Mouse (Mus musculus) liver, embryonic 14.5 days (tissue): ENCODE measurements at regions not wholly inside any gene's neighbourhood (a gene's known extent, or its start where the extent isn't known, plus 50 kb on each side); places are given as distances from the start of the nearest gene placed in this dataset.

Experiments
- ATAC-seq: fragments of 200-750 bp; cut with Nextera tagmentation; 2 replicates; pipeline ENCODE4 v1.8.0; 2017; ENCODE audit warnings: moderate number of reproducible peaks, mild to moderate bottlenecking, moderate library complexity; ENCODE audit not compliant: insufficient read depth
- DNase-seq, 3 experiments: peaks; one replicate each; pipeline ENCODE4 v3.0.0-alpha.2; 2012 to 2013; ENCODE audit warnings: low read depth in 3 of 3, low spot score in 3 of 3
- H3K27ac ChIP-seq: fragments of 300-500 bp; sonication (generic); 2 replicates; pipeline ENCODE4 v1.5.1; 2014; ENCODE audit warnings: moderate library complexity, mild to moderate bottlenecking, control low read depth, inconsistent platforms
- H3K27me3 ChIP-seq: fragments of 300-500 bp; sonication (generic); 2 replicates; pipeline ENCODE4 v1.6.1; 2014; ENCODE audit warnings: mild to moderate bottlenecking, low read length, moderate library complexity; ENCODE audit not compliant: control insufficient read depth, insufficient read depth
- H3K36me3 ChIP-seq: fragments of 300-500 bp; sonication (generic); replicated peaks from 2 replicates; pipeline ENCODE4 v1.6.1; 2014; ENCODE audit warnings: low read depth; ENCODE audit not compliant: control insufficient read depth, insufficient read depth
- H3K4me1 ChIP-seq, 2 experiments: fragments of 200-500 bp in 1 of 2; fragments of 300-500 bp in 1 of 2; sonication (generic) in 1 of 2; replicated peaks; 2 replicates each; pipeline ENCODE4 v1.6.1; 2012 to 2014; ENCODE audit warnings: antibody characterized with exemption in 1 of 2, inconsistent platforms in 1 of 2, low read length in 1 of 2; ENCODE audit not compliant: control insufficient read depth in 2 of 2, insufficient read depth in 2 of 2
- H3K4me2 ChIP-seq: fragments of 300-500 bp; sonication (generic); 2 replicates; pipeline ENCODE4 v1.6.1; 2014; ENCODE audit warnings: low read depth, mild to moderate bottlenecking, control low read depth, moderate library complexity
- H3K4me3 ChIP-seq, 2 experiments: fragments of 200-500 bp in 1 of 2; fragments of 300-500 bp in 1 of 2; sonication (generic) in 1 of 2; 2 replicates each; pipeline ENCODE4 v1.5.1; 2012 to 2014; ENCODE audit warnings: low read depth in 2 of 2, low read length in 2 of 2, mild to moderate bottlenecking in 2 of 2, control low read depth in 1 of 2, inconsistent platforms in 1 of 2, moderate library complexity in 1 of 2; ENCODE audit not compliant: insufficient read depth in 1 of 2
- H3K9ac ChIP-seq: fragments of 300-500 bp; sonication (generic); replicated peaks from 2 replicates; pipeline ENCODE4 v1.6.1; 2014; ENCODE audit warnings: mild to moderate bottlenecking, control low read depth, moderate library complexity
- H3K9me3 ChIP-seq: fragments of 300-500 bp; sonication (generic); 2 replicates; pipeline ENCODE4 v1.6.1; 2016; ENCODE audit warnings: low read length, mixed read lengths; ENCODE audit not compliant: control insufficient read depth
- CTCF ChIP-seq: IDR thresholded peaks from 2 replicates; pipeline ENCODE4 v1.5.1; 2016; ENCODE audit warnings: antibody characterized with exemption, low read depth, control low read depth
- EP300 ChIP-seq: IDR thresholded peaks from 2 replicates; pipeline ENCODE4 v1.6.1; 2016; ENCODE audit warnings: antibody characterized with exemption, low read depth
- WGBS: fragments of 180-500 bp; shearing (Covaris S2); extraction: QIAGEN DNeasy Blood & Tissue Kit; methylation state at CpG from one replicate; pipeline ENCODE4 v1.1.7; 2014; ENCODE audit not compliant: insufficient replicate concordance; 5-methylcytosine and 5-hydroxymethylcytosine counted together

- Histone ChIP-seq H3K36me3 (no peaks in the 10 kb centered on the region), H3K4me2 (no peak overlapping the region), H3K4me1 (no peaks in the 10 kb centered on the region), H3K9me3 (no peaks in the 10 kb centered on the region), H3K9ac (no peak overlapping the region), H3K27me3 (no peaks in the 10 kb centered on the region), H3K27ac (no peak overlapping the region), H3K4me3 (no peak overlapping the region)
- no peak for ATAC-seq
- 62% methylated on average over 5 of the region's 5 CpGs for WGBS
- TF ChIP-seq CTCF: no peak
- TF ChIP-seq EP300: no peak
- no peak for DNase-seq
These were observed 1394.2 kb upstream of the Flrt2 start for GRCm38 (mm10) chr12:94297864-94298263.

- Histone ChIP-seq H3K9me3 (no peaks in the 10 kb centered on the region), H3K4me1 (no peaks in the 10 kb centered on the region), H3K27me3 (no peaks in the 10 kb centered on the region), H3K9ac (no peak overlapping the region), H3K36me3 (no peaks in the 10 kb centered on the region), H3K4me3 (no peak overlapping the region), H3K27ac (no peak overlapping the region), H3K4me2 (no peak overlapping the region)
- 37% methylated on average over 5 of the region's 5 CpGs for WGBS
- ATAC-seq (no peak), DNase-seq (no peak)
- TF ChIP-seq CTCF (no peak), EP300 (no peak)
These were observed 1359.7 kb upstream of the Flrt2 start for GRCm38 (mm10) chr12:94332351-94332750.

GRCm38 (mm10) chr12:94334671-94335070 is 1357.4 kb upstream of the Flrt2 start:
- no peak overlapping the region for H3K9ac ChIP-seq
- H3K4me3 ChIP-seq: no peak overlapping the region
- no peaks in the 10 kb centered on the region for H3K27me3 ChIP-seq
- ATAC-seq: no peak
- H3K4me2 ChIP-seq: no peak overlapping the region
- H3K4me1 ChIP-seq: no peaks in the 10 kb centered on the region
- no peak for DNase-seq
- no peak for TF ChIP-seq EP300
- TF ChIP-seq CTCF: no peak
- H3K9me3 ChIP-seq: no peaks in the 10 kb centered on the region
- H3K36me3 ChIP-seq: no peaks in the 10 kb centered on the region
- no peak overlapping the region for H3K27ac ChIP-seq
- 61% methylated on average over 3 of the region's 3 CpGs for WGBS

GRCm38 (mm10) chr12:94349623-94350156 is 1342.3 kb upstream of the Flrt2 start:
- H3K4me2 ChIP-seq: no peak overlapping the region
- WGBS: 69% methylated on average over 7 of the region's 7 CpGs
- DNase-seq: no peak
- ATAC-seq: no peak
- H3K4me3 ChIP-seq: no peak overlapping the region
- no peaks in the 10 kb centered on the region for H3K27me3 ChIP-seq
- H3K27ac ChIP-seq: no peak overlapping the region
- no peaks in the 10 kb centered on the region for H3K4me1 ChIP-seq
- no peak for TF ChIP-seq CTCF
- no peak for TF ChIP-seq EP300
- H3K9me3 ChIP-seq: no peaks in the 10 kb centered on the region
- H3K9ac ChIP-seq: no peak overlapping the region
- no peaks in the 10 kb centered on the region for H3K36me3 ChIP-seq

- H3K36me3 ChIP-seq: no peaks in the 10 kb centered on the region
These were observed 1327.8 kb upstream of the Flrt2 start for GRCm38 (mm10) chr12:94364269-94364668.

GRCm38 (mm10) chr12:94399991-94400390 is 1292.0 kb upstream of the Flrt2 start:
- Histone ChIP-seq H3K4me1 (no peaks in the 10 kb centered on the region), H3K27me3 (no peaks in the 10 kb centered on the region), H3K36me3 (no peaks in the 10 kb centered on the region), H3K27ac (no peak overlapping the region), H3K9me3 (no peaks in the 10 kb centered on the region), H3K4me3 (no peak overlapping the region), H3K9ac (no peak overlapping the region), H3K4me2 (no peak overlapping the region)
- DNase-seq: no peak
- WGBS: 43% methylated on average over 2 of the region's 2 CpGs
- no peak for TF ChIP-seq CTCF
- no peak for TF ChIP-seq EP300
- no peak for ATAC-seq

More at GRCm38 (mm10) chr12:94364269-94364668, 1327.8 kb upstream of the Flrt2 start:
- DNase-seq (no peak), ATAC-seq (no peak)
- Histone ChIP-seq H3K27ac (no peak overlapping the region), H3K4me3 (no peak overlapping the region), H3K9ac (no peak overlapping the region), H3K9me3 (no peaks in the 10 kb centered on the region), H3K27me3 (no peaks in the 10 kb centered on the region), H3K4me2 (no peak overlapping the region), H3K4me1 (no peaks in the 10 kb centered on the region)
- TF ChIP-seq EP300: no peak
- no peak for TF ChIP-seq CTCF
- 71% methylated on average over 6 of the region's 6 CpGs for WGBS
